Mouse (Mus musculus): Measurements from ENCODE around the gene Fam114a2. TPM values are rescaled to one million over a fixed set of nuclear protein-coding genes. Genes with fewer than 3 reads are reported as not detected.

Fam114a2 gene
- total and polyA plus RNA-seq, 3 experiments: 26.1 to 42.4 (median 37.7) TPM

DNA sequence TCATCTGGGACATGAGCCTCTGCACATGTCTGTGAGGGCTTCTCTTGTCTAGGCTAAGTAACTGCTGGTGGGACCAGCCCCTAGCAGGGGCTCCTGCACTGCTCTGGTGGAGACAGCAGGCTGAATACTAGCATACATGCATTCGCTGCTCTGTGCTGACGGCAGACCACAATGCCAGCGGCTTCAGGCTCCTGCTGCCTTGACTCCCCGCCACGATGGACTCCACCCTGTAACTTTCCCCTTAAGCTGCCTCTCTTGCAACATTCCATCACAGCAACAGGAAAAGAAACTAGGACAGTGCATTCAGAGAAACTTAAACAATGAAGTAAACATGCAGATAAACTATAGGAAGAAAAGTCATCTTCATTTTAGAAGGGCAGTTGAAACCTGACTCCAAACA is 30.0 kb downstream of the Fam114a2 start:
- DNase-seq: no peak
- H3K9ac ChIP-seq (ENCODE audit: low read depth, low read length): no peak overlapping the region
- intact Hi-C loops (cut with DNase I): no loop called here
- H3K4me1 ChIP-seq (ENCODE audit: control insufficient read depth, insufficient read depth, low read length): peaks cover 2% of the 10 kb centered on the region; the same call in 1 of the 2 replicates
- no peaks in the 10 kb centered on the region for H3K27me3 ChIP-seq (ENCODE audit: control insufficient read depth, insufficient read depth, low read length)
- no peak overlapping the region for H3K4me3 ChIP-seq
- WGBS: 50% methylated on average over 5 of the region's 5 CpGs
- TF ChIP-seq POLR2A (IDR thresholded peaks at IDR 0.05; ENCODE audit: insufficient read depth, low read depth, low read length) (no peak), CTCF (IDR thresholded peaks at IDR 0.05) (no peak), EP300 (IDR thresholded peaks at IDR 0.05; ENCODE audit: insufficient read depth, low read depth, low read length) (no peak)
- H3K36me3 ChIP-seq (ENCODE audit: control insufficient read depth, insufficient read depth, low read length): no peaks in the 10 kb centered on the region; the same call in 1 of the 2 replicates
- H3K27ac ChIP-seq: no peak overlapping the region
- no peaks in the 10 kb centered on the region for H3K79me2 ChIP-seq (replicated peaks; ENCODE audit: control insufficient read depth, insufficient read depth, low read length)

GRCm38 (mm10) chr11:57478077-57478476 is 40.3 kb downstream of the Fam114a2 start:
- H3K9ac ChIP-seq (ENCODE audit: low read depth, low read length): no peak overlapping the region
- H3K27ac ChIP-seq: no peak overlapping the region
- no peaks in the 10 kb centered on the region for H3K79me2 ChIP-seq (replicated peaks; ENCODE audit: control insufficient read depth, insufficient read depth, low read length)
- DNase-seq: no peak
- 84% methylated on average over 5 of the region's 5 CpGs for WGBS
- intact Hi-C loops (cut with DNase I): loop anchor here (10.0 kb wide), 1 partner anchor 457 kb away; no protein-coding TSS in a partner anchor
- no peak overlapping the region for H3K4me3 ChIP-seq
- H3K27me3 ChIP-seq (ENCODE audit: control insufficient read depth, insufficient read depth, low read length): no peaks in the 10 kb centered on the region
- TF ChIP-seq CTCF (IDR thresholded peaks at IDR 0.05): no peak
- no peak for TF ChIP-seq POLR2A (IDR thresholded peaks at IDR 0.05; ENCODE audit: insufficient read depth, low read depth, low read length)
- TF ChIP-seq EP300 (IDR thresholded peaks at IDR 0.05; ENCODE audit: insufficient read depth, low read depth, low read length): no peak
- no peaks in the 10 kb centered on the region for H3K4me1 ChIP-seq (ENCODE audit: control insufficient read depth, insufficient read depth, low read length)
- no peaks in the 10 kb centered on the region for H3K36me3 ChIP-seq (ENCODE audit: control insufficient read depth, insufficient read depth, low read length)

GRCm38 (mm10) chr11:57475119-57475518 is 43.3 kb downstream of the Fam114a2 start:
- Histone ChIP-seq H3K27ac (no peak overlapping the region), H3K9ac (ENCODE audit: low read depth, low read length) (no peak overlapping the region), H3K4me1 (ENCODE audit: control insufficient read depth, insufficient read depth, low read length) (no peaks in the 10 kb centered on the region), H3K27me3 (ENCODE audit: control insufficient read depth, insufficient read depth, low read length) (no peaks in the 10 kb centered on the region), H3K36me3 (ENCODE audit: control insufficient read depth, insufficient read depth, low read length) (no peaks in the 10 kb centered on the region), H3K4me3 (no peak overlapping the region), H3K79me2 (replicated peaks; ENCODE audit: control insufficient read depth, insufficient read depth, low read length) (no peaks in the 10 kb centered on the region)
- peak in 1 of 2 experiments; percentile 40 for DNase-seq
- intact Hi-C loops (cut with DNase I): loop anchor here (1.0 to 10.0 kb wide), 2 partner anchors 303 to 460 kb away; no protein-coding TSS in a partner anchor
- TF ChIP-seq POLR2A (IDR thresholded peaks at IDR 0.05; ENCODE audit: insufficient read depth, low read depth, low read length) (no peak), CTCF (IDR thresholded peaks at IDR 0.05) (peak; percentile 72), EP300 (IDR thresholded peaks at IDR 0.05; ENCODE audit: insufficient read depth, low read depth, low read length) (no peak)
- WGBS: 46% methylated on average over 6 of the region's 6 CpGs

DNA sequence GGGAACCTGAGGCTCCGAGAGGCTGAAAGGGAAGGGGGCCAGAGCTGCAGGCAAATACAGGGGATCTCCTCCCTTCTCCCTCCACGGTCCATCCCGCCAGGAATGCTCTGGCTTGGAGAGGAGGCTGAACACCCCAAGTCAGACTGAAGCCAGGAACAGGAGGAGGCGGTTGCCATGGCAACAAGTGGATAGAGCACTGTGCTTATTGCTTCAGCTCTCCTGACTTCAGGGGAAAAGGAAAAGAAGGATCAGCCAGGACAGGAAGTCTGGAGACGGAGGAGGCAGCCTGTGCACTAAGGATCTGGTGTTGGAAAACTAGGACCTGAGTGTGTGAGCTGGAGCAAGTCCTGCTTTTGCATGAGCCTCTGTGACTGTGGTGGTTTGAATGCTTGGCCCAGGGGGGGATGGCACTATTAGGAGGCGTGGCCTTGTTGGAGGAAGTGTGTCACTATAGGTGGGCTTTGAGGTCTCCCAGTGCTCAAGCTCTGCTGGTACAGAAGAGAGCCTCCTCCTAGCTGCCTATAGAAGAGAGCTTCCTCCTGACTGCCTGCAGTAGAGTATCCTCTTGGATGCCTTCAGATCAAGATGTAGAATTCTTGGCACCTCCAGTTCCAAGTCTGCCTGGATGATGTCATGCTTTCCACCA is 44.0 kb downstream of the Fam114a2 start:
- Histone ChIP-seq H3K79me2 (replicated peaks; ENCODE audit: control insufficient read depth, insufficient read depth, low read length) (no peaks in the 10 kb centered on the region), H3K36me3 (ENCODE audit: control insufficient read depth, insufficient read depth, low read length) (no peaks in the 10 kb centered on the region), H3K4me1 (ENCODE audit: control insufficient read depth, insufficient read depth, low read length) (no peaks in the 10 kb centered on the region), H3K27ac (no peak overlapping the region), H3K9ac (ENCODE audit: low read depth, low read length) (no peak overlapping the region), H3K27me3 (ENCODE audit: control insufficient read depth, insufficient read depth, low read length) (no peaks in the 10 kb centered on the region), H3K4me3 (no peak overlapping the region)
- 60% methylated on average over 6 of the region's 6 CpGs for WGBS
- TF ChIP-seq POLR2A (IDR thresholded peaks at IDR 0.05; ENCODE audit: insufficient read depth, low read depth, low read length): no peak
- no peak for TF ChIP-seq EP300 (IDR thresholded peaks at IDR 0.05; ENCODE audit: insufficient read depth, low read depth, low read length)
- TF ChIP-seq CTCF (IDR thresholded peaks at IDR 0.05): no peak
- no peak for DNase-seq
- intact Hi-C loops (cut with DNase I): loop anchor here (10.0 kb wide), 1 partner anchor 460 kb away; no protein-coding TSS in a partner anchor

- H3K4me3 ChIP-seq: no peak overlapping the region
- H3K4me1 ChIP-seq (ENCODE audit: control insufficient read depth, insufficient read depth, low read length): no peaks in the 10 kb centered on the region
- no peak for DNase-seq
- H3K27me3 ChIP-seq (ENCODE audit: control insufficient read depth, insufficient read depth, low read length): no peaks in the 10 kb centered on the region
- no peak overlapping the region for H3K27ac ChIP-seq
- no peaks in the 10 kb centered on the region for H3K36me3 ChIP-seq (ENCODE audit: control insufficient read depth, insufficient read depth, low read length)
- no peaks in the 10 kb centered on the region for H3K79me2 ChIP-seq (replicated peaks; ENCODE audit: control insufficient read depth, insufficient read depth, low read length)
- TF ChIP-seq EP300 (IDR thresholded peaks at IDR 0.05; ENCODE audit: insufficient read depth, low read depth, low read length) (no peak), POLR2A (IDR thresholded peaks at IDR 0.05; ENCODE audit: insufficient read depth, low read depth, low read length) (no peak), CTCF (IDR thresholded peaks at IDR 0.05) (no peak)
- WGBS: 71% methylated on average over 7 of the region's 7 CpGs
- intact Hi-C loops (cut with DNase I): loop anchor here (10.0 kb wide), 1 partner anchor 464 kb away; no protein-coding TSS in a partner anchor
- H3K9ac ChIP-seq (ENCODE audit: low read depth, low read length): no peak overlapping the region
Measured at GRCm38 (mm10) chr11:57470979-57471378, 47.4 kb downstream of the Fam114a2 start.

DNA sequence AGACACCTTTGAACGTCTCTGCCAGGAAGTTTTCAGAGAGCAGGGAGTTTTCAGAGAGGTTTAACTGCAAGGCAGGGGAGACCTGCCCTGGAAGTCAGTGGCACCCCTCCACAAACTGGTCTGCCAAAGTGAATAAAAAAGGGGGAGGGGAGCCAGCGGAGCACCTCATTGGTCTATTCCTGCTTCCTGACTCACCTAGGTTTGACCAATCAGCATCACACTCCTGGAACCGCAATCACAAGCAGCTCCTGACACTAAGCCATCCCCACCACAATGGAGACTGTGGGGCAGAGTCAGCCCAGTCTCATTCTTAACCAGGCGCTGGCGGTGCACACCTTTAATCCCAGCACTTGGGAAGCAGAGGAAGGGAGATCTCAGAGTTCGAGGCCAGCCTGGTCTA is 48.4 kb downstream of the Fam114a2 start:
- no peaks in the 10 kb centered on the region for H3K27me3 ChIP-seq (ENCODE audit: control insufficient read depth, insufficient read depth, low read length)
- 44% methylated on average over 6 of the region's 6 CpGs for WGBS
- no peak overlapping the region for H3K27ac ChIP-seq
- no peaks in the 10 kb centered on the region for H3K36me3 ChIP-seq (ENCODE audit: control insufficient read depth, insufficient read depth, low read length)
- no peak overlapping the region for H3K9ac ChIP-seq (ENCODE audit: low read depth, low read length)
- intact Hi-C loops (cut with DNase I): loop anchor here (10.0 kb wide), 1 partner anchor 465 kb away; no protein-coding TSS in a partner anchor
- DNase-seq: no peak
- no peaks in the 10 kb centered on the region for H3K4me1 ChIP-seq (ENCODE audit: control insufficient read depth, insufficient read depth, low read length)
- TF ChIP-seq EP300 (IDR thresholded peaks at IDR 0.05; ENCODE audit: insufficient read depth, low read depth, low read length) (no peak), POLR2A (IDR thresholded peaks at IDR 0.05; ENCODE audit: insufficient read depth, low read depth, low read length) (no peak), CTCF (IDR thresholded peaks at IDR 0.05) (no peak)
- H3K4me3 ChIP-seq: no peak overlapping the region
- H3K79me2 ChIP-seq (replicated peaks; ENCODE audit: control insufficient read depth, insufficient read depth, low read length): no peaks in the 10 kb centered on the region

Measured in heart, adult 2 months (tissue).